Mouse (Mus musculus) adrenal gland, postnatal 36 days (tissue): ENCODE measurements at regions not wholly inside any gene's neighbourhood (a gene's known extent, or its start where the extent isn't known, plus 50 kb on each side); places are given as distances from the start of the nearest gene placed in this dataset. TPM values are rescaled to one million over a fixed set of nuclear protein-coding genes. Genes with fewer than 3 reads are reported as not detected.

Experiments used
- DNase-seq, 2 experiments: peaks; one replicate each; pipeline ENCODE4 v3.0.0; 2021; ENCODE audit warnings: mixed read lengths in 1 of 2
- microRNA-seq: library from miRNA; unstranded; fragments of <30 nt; microRNA quantifications from one replicate; pipeline ENCODE4 v1.2.0, GENCODE M21; 2021

GRCm38 (mm10) chr5:64739311-64740261, 63.6 kb upstream of the Klf3 start:
- no peak for DNase-seq

- no peak for DNase-seq
These were observed 59.1 kb upstream of the Klf3 start for GRCm38 (mm10) chr5:64744041-64744440.

GRCm38 (mm10) chr5:64744455-64744854, 58.7 kb upstream of the Klf3 start:
- DNase-seq = no peak

GRCm38 (mm10) chr5:64747461-64747860, 55.7 kb upstream of the Klf3 start:
- no peak for DNase-seq

GRCm38 (mm10) chr5:64749415-64750166, 53.6 kb upstream of the Klf3 start:
- no peak for DNase-seq

GRCm38 (mm10) chr5:64750406-64750805, 52.8 kb upstream of the Klf3 start:
- no peak for DNase-seq

- peak; percentile 7 to 21 for DNase-seq
These were observed 52.1 kb upstream of the Klf3 start for GRCm38 (mm10) chr5:64750976-64751656.

DNA sequence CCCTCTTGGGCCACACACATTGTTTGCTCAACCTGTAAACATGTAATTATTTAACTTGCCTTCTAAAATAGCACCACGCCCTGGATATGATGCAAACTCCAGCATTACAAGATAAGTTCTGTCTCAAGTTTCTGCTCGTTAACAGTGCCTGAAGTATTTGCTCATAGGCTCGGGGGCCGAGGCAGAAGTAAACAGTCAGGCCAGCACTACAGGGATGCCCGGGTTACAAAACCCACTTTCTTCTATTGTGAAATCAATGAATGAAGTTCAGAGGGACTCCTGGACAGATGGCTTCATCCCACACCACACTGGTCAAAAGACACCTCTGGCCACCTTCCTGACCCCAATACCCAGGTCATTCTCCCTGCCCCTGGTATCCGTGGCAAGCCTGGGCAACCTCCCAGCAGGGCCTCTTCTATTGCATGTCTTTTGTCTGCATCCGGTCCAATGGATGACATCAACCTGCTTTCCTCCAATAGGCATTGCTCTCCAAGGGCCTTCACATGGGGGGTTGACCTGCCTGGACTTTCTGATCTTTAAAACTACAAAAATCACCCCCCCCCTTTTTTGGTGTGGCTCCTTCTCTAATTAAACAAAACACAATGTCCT, 49.9 kb upstream of the Klf3 start:
- DNase-seq = peak in 1 of 2 experiments; percentile 12

Small RNAs in the stretch of these regions (microRNA-seq; reads per million reads assigned to microRNA genes)
- gene Gm25306 = not detected
